Mouse (Mus musculus): ENCODE data around the gene BC053393.
"Not testable (repeated sequence)": the region's sequence is repeated elsewhere in the genome, so short reads cannot be mapped to it uniquely, and the experiment has no call there.

- TF ChIP-seq CTCF (IDR thresholded peaks at IDR 0.05; ENCODE audit: low read depth); EP300 (optimal IDR thresholded peaks at IDR 0.05): not testable (repeated sequence)
Observed at GRCm38 (mm10) chr11:46635516-46635915, 64.2 kb downstream of the BC053393 start.
